Mouse (Mus musculus) c-Kit-positive CD71-positive TER-119-negative erythroid progenitor cells, embryonic 14.5 days (primary cell): ENCODE results near the gene Snrnp70.
A peak's percentile ranks its signal among the peaks of the same experiment; 100 is the strongest.

Experiments used
- DNase-seq: peaks from one replicate; pipeline ENCODE4 v3.0.0-alpha.2; 2013; ENCODE audit warnings: low read depth

Gene Snrnp70

DNA sequence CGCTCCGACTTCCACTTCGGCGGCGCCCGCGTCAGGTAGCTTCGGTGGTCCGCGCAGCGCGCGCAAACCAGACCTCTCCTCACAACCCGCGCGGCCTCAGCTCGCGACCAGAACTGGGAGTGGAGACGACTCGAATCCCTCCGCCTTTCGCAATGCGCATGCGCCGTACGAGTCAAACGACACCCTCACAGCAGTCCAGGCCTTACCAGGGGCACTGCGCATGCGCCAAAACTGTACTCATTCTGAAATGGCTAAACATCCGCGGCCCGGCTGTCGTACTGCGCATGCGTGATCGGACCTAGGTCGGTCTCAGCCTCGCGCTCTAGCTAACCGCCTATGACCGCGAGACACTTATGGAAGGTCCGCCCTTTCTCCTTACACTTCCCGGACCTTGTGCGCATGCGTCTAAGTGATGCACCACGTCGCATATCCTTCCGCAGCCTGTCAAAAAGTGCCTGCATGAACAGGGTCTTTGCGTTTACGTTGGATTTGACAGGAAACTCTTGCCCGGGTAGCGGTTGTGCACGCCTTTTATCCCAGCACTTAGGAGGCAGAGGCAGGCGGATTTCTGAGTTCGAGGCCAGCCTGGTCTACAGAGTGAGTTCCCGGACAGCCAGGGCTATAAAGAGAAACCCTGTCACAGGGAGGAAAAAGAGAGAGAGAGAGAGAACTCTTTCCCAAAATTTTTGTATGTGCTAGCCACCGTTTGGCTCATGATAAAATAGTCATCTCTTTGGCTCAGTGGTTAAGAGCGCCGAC, at the start of gene Snrnp70:
Gene Snrnp70, minus strand, starts transcription at position 165 of the 759 bp plus-strand sequence.
- peak; percentile 100 for DNase-seq

DNA sequence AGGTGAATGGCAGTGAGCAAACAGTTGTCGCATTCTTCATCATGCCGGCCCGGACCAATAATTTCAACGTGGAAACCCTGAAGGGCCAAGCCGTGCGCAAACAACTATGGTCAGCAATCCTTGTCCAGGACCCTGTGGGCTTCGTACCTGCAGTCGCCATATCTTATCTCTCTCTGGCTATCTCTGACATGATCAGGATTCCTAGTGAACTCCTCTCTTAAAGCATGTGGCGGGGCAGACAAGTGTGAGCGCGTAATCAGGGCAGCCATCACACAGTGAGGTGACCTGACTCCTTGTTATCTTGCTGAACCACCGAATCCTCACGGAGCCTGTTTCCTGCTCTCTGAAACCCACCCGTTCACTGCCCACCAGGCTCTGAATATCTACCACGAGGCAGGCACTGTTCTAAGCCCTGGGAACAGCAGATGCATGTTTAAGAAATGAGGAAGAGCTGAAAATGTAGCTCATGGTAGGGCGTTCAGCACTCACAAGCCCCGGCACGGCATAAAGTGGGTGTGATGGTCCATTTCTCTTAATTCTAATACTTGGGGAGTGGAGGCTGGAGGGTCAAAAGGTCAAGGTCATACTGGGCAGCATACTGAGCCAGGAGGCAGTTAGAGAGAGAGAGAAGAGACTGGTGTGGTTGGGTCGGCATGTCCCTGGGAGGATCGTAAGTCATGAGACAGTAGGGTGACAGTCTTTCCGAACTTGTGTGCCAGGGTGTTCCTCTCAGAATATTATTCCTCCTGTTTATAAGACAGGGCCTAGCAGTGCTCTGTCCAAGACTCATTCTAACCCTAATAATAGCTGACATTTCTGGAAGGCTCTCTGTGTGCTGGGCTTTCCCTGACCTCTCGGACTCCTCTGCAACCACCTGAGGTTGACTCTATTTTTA, 48.2 kb upstream of the Snrnp70 start:
- no peak for DNase-seq

DNA sequence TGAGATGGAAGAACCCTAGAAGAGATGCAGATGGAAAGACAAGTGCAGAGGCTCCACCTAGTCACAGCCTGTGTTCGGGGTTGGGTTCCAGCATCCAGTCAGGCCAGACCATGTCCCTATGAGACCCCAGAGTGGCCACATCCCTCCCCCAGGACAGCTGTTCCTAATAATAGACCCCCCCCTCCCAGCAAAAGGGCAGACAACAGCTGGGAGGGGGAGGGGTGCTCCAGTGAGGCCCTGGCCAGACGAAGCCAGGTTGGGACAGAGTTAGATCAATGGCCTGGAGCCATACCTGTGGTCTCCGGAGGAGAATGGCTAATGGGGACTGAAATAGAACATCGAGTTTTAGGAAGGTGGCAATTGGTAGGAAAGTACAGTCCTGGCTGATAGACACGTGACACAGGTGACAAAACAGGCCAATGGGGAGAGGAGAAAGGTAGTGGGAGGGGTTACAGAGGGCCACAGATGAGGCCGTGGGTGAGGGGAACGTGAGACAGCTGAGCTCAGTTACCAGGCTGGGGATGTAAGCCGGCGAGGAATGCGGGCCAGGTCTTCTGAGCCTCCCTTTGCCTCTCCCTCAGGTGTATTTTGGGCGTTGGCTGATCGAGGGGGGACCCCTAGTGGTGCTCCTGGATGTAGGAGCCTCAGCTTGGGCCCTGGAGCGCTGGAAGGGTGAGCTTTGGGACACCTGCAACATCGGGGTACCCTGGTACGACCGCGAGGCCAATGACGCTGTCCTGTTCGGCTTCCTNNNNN, 42.2 kb upstream of the Snrnp70 start, which contains the start of gene Ruvbl2:
Gene Ruvbl2, minus strand, starts transcription at position 576 of the 756 bp plus-strand sequence.
- no peak for DNase-seq

DNA sequence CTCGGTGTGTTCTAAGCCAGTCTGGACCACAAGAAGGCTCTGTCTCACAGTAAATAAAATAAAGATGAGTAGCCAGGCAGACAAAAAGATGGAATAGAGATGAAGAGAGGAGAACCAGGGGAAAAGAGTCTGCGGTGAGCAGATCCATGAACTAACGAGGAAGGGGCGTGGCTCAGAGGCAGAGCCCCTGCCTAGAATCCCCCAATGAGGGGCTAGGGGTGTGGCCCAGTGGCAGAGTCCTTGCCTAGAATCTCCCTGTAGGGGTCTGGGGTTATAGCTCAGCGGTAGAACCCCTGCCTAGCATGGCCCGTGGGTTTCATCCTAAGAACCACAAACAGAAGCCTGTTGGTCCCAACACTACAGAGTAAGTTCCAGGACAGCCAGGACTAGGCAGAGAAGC, 41.5 kb upstream of the Snrnp70 start:
- no peak for DNase-seq

DNA sequence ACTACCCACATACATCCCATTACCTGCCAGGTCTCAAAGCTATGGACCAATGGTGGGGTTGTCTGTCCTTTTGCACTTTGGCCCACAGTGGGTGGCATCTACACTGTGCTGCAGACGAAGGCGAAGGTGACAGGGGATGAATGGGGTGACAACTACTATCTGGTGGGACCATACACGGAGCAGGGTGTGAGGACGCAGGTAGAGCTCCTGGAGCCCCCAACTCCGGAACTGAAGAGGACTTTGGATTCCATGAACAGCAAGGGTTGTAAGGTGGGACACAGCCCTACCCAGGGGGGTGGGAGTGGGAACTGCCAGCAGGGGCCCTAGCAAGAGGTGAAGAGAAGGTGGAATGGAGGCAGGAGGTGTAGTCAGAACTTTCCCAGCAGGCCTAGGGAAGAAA, 40.9 kb upstream of the Snrnp70 start:
- DNase-seq: no peak

DNA sequence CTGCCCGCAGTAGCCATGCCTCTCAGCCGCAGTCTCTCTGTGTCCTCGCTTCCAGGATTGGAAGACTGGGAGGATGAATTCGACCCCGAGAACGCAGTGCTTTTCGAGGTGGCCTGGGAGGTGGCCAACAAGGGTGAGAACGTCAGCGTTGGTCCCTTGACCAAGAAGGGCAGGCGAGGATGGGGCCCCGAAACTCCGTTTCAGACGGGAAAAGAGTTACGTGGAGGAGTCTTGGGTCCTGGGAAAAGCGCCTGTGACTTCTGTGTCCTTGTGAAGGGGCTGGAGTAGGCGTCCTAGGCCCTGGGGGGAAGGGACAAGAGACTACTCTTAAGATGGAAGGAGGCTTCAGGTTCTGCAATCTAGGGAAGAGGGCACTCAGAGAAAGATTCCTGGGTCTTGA, 39.5 kb upstream of the Snrnp70 start:
- DNase-seq: no peak

DNA sequence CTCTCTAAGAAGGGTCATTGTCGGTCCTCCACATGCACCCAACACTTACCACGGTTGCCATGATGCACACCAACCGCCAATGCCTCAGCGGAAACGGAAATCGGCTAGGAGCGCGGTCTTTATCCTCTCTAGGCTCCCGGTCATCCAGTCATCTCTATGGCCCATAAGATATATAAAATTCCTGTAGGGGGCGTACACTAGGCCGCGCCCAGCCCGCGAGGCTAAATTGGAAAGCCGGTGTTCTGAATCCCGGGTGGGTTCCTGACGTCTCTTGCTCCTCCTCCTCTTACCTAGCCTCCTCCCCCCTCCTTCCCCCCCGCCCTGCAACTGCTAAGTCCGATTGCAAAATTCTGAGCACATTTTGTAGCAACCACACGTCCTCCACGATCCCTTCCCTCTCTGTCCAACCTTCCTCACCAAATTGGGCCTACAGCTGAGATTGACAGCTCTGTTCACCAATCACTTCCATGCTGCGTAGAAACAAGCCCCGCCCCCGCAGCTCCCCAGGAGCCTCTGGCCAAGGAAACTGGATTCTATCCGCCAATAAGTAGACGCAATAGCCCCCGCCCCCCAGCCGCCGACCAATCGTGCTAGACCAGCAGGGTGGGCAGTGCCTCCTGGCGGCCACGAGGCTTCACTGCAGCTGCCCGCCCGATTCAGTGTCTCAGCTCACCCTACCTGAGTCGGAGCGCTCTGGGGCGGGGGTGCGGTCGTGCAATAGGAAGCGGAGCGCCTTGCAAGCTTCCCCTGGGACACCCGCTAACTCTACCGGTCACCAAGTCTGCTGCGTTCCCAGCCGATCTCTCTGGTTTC, 38.9 kb upstream of the Snrnp70 start, which contains the start of gene Gys1:
Gene Gys1, plus strand, starts transcription at position 642 of the 813 bp plus-strand sequence.
- peak; percentile 100 for DNase-seq

DNA sequence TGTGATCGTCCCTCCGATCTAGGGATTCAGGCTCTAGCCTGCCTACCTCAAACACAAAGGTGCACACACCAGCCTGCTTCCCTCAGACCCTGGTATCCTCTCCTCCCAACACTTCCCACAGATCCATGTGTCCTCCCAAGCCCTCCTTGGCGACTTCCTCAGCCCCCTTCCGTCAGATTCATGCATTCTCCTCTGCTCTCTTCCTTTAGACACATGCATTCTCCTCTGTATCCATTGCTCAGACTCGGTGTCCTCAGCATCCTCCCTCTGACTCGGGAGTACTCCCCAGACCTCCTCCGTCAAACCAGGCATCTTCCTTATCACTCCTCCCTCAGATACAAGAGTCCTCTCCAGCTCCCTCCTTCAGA, 38.3 kb upstream of the Snrnp70 start:
- DNase-seq: no peak

DNA sequence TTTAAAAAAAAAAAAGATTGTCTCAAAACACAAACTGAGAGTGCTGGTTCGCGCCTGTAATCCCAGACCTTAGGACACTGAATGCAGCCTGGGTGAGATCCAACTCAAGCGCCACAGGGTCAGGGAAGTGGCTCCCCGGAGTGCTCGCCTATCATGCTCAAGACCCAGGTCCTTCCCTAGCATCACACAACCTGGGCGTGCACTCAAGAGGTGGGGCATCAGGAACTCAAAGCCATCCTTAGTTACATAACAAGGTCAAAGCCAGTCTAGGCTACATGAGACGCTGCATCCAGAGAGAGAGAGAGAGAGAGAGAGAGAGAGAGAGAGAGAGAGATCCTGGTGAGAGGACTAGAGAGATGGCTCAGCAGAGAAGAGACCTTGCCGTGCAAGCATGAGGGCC, 31.0 kb upstream of the Snrnp70 start:
- DNase-seq: no peak

DNA sequence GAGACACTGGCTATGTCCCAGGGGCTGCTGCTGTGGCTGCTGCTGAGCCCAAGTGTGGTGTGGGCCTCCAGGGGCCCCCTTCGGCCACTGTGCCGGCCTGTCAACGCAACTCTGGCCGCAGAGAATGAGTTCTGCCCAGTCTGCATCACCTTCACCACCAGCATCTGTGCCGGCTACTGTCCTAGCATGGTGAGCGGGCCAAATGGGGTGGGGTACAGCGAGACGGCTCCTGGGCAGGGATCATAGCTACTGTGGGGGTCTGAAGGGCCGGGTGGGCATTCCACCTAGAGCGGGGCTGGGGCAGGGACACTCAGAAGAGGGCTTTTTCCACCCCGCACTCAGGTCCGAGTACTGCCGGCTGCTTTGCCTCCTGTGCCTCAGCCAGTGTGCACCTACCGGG, 25.7 kb upstream of the Snrnp70 start:
- DNase-seq: no peak

DNA sequence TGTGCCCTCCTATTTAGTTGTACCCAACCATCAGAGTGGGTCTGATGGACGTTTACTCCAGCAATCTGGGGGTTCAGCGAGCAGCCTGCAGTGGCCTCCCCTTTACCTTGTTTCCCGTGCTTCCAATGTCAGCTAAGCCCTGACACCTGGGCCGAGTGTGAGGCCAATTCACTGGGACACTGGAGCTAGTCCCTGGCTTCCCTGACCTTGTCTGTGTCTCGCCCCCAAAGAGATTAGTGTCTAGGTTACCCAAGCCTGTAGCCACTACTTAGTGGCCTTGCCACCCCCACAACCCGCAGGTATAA, 25.0 kb upstream of the Snrnp70 start, which contains the start of gene Lhb:
Gene Lhb, plus strand, starts transcription at position 206 of the 305 bp plus-strand sequence.
- DNase-seq: no peak

DNA sequence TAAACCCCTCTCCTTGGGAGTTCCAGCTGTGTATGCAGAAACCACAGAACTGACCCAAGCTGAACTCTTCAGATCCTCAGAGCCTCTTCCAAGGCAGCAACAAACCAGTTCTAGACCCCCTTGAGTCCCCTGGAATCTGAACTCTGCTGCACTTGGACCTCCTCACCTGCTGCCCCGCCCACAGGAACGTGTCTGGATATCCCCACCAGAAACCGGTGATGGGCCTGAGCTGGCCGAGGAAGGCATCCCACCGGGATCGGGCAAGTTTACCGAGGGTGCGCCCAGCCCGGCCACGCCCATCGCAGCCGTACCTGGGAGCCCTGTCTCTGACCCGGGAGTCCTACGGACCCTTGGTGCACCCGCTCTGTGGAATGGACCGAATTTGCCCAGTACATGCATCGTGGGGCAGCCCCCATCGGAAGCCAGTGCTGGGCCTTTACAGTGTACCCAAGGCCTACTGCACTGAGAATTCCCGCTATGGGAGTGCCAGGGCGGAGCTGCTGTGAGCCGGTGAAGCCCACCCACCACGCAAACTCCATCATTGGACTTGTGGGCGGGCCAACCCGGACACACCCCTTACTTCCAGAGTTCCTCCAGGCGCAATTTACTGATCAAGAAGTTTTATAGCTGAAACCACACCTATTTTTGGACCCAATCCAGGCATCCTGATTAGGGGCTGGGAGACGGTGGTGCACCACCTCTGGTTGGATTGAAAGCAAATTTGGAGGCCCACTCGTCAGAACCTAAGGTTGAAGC, 24.5 kb upstream of the Snrnp70 start:
- DNase-seq: no peak

DNA sequence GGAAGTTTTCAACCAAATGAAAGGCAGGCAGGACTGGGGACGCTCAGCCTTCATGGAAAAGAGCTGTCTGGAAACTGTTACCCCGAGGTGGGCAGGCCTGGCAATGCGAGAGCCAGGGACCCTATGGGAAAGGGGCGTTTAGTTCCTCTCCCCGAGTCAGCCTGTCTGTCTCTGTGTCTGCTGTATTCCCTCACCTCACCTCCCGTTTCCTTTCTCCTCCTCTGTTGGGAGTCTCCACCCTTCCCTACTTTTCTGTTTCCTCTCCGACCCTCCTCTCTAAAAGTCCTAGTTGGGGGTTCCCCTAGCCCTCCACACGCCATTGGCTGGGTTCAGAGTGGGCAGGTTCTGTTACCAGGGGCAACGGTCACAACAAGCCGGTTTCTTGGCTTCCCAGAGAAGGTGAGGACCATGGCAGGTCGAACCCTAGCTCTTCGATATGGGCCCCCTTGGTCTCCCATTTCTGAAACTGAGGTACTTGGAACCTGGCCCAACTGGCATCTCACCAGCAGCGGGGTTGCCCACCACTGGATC, 22.5 kb upstream of the Snrnp70 start:
- DNase-seq: no peak

DNA sequence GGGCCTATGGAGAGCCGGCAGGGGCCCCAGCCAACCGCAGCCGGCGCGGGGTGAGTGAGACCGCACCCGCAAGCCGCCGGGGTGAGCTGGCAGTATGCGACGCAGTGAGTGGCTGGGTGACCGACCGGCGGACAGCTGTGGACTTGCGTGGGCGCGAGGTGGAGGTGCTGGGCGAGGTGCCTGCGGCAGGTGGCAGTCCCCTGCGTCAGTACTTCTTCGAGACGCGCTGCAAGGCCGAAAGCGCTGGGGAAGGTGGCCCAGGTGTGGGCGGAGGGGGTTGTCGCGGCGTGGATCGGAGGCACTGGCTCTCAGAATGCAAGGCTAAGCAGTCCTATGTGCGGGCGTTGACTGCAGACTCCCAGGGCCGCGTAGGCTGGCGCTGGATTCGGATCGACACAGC, 20.1 kb upstream of the Snrnp70 start:
- no peak for DNase-seq

DNA sequence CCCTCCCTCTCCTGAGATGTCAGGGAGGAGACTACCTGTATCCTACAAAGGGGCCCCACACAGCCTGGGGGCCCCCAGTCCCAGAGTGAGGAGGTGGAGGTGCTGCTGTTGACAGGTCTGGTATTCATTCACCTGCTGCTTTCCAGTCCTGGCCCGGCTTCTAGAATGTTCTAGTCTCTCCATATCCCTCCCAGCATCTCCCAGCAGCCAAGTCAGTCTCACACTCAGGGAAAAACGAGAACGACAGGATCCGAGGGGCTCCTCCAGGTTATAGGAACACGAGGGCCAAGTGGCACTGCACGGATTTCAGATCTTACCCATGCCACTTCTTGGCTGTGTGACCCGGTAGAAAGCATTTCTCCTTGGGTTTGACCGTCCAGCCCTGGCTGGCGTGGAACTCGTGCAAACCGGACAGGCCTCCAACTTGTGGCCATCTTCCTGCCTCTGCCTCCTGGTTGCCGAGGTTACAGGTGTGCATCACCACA, 19.2 kb upstream of the Snrnp70 start:
- DNase-seq: no peak

DNA sequence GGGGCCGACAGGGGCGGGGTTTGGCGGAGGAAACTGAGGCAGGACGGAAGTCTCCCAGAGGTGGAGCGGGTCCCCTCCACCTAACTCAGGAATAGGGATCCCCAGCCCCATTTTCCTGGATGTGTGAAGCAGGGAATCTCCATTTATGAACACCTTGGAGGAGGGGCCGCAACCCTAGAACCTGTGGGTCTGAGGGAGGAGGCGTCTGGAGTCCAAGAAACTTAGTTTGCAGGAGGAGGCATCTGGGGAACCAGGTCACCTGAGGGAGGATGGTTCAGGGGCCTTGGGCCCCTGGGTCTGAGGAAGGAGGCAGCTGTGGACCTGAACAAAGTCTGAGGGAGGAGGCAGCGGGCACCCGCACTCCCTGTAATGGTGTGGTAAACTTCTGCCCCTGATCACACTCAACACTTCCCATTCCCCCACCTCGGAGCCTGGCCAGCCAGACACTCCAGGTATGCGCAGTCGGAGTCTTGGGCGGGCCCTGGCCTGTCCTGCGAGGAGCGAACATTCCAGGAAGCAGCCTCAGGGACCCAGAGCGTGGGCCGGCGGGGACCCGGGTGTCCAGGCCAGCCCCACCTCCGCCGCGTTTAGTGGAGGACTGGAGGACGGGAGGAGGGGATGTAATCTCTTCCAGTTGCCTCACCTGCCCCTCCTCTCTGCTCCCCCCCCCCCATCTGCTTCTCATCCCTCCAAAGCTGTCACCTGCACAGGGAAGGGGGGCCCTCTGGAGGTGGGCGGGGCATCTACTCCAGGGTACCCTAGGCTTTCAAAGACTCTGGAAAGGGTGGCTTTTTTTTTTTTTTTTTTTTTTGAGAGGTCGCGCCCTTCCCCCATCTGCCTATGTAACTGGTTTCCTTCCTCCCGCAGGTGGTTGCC, 18.6 kb upstream of the Snrnp70 start:
- no peak for DNase-seq

DNA sequence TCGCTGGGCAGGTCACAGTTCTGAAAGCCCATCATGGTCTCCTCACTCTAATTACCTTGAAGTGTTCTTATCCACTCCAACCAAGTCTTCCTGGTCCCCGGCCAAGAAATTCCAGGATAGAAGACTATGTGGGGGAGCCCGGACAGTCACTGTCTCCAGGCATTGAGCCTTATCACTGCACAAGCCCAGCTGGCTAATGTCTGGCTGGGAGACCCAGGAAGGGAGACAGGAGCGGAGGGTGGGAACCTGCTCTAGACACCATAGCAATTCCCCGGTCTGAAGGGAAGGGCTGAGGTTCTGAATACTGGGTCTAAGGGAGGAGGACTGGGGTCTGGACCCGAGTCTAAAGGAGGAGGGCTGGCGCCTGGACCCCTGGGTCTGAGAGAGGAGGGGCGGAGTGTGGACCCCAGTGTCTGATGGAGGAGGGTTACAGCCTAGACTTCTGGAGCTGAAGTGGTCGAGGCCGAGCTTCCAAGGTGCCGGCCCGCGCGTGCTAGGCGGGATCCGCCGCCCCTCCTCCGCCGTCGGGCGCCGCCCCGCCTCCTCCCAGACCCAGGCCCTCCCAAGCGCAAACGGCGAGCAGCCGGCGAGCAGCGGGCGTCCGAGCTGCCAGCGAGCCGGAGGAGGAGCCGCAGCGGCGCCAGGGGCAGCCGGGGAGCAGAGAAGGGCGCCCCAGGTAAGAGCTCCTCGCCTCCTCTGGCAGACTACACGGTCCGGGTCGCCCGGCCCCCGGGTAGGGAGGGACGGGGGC, 17.7 kb upstream of the Snrnp70 start, which contains the start of gene Ntf5:
Gene Ntf5, plus strand, starts transcription at position 583 of the 751 bp plus-strand sequence.
- no peak for DNase-seq

DNA sequence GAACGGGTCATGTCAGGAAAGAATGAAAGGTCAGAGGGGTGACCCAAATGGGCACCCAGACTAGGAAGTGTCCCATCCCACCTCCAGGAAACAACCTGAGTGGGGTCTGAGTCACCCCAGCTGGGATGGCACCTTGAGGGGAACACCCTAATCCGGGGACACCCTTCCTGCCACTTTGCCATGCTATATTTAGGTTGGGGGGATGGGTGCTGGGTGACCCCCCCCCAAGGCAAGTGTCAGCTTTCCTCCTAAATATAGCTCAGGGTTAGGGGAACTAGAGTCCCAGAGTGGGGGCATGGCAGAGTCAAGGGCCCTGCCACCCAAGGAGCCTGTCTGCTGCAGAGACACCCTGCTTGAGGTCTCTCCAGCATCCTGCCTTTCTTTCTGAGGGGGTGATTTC, 16.9 kb upstream of the Snrnp70 start:
- no peak for DNase-seq
